Mouse (Mus musculus): Measurements from ENCODE around the gene Hoxa10.

DNA sequence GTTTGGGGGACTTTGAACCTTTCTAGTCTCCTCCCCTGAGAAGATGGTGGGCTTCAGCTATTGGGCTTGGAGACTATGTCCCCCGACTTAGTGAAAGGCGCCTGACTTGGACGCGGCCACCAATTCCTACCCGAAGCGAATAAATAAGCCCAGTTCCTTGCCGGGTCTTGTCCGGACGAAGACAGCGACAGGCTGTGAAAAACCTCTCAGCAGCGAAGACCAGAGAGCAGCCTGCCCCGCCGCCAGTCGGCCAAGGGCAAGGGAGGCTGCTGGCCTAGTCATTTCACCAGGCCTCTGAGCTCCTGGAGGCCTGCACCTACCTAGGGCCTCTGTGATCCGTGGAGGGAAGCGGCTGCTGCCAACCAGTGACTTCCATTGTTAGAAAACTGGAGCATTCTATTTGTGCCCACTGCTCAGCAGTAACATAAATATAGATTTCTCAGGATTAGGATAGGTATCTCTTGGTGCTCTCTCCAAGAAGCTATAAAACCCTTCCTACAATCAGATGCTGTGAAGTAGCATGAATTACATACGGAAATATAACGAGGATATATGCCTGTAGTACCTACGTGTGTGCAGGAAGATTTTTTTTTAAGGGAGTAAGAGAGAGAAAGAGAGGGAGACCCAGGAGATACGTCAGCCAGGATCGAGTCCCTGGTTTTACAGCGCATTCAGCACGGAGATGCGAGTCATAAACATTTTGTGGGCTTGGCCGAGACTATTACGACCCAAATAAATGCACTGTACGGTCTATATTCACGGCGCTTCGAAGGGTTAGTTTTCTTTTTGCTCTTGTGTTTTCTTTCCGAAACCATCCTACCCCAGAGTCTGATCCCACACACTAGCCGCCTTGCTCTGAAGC is 20.4 kb downstream of the Hoxa10 start:
- TF ChIP-seq POLR2A (IDR thresholded peaks at IDR 0.05; ENCODE audit: insufficient read depth, low read length) (no peak), CTCF (IDR thresholded peaks at IDR 0.05; ENCODE audit: low read depth, low read length) (no peak), EP300 (IDR thresholded peaks at IDR 0.05; ENCODE audit: insufficient read depth, low read depth, low read length) (no peak)

All from ES-Bruce4 (cell line).